Mouse (Mus musculus): ENCODE data around the gene Rpa1.

DNA sequence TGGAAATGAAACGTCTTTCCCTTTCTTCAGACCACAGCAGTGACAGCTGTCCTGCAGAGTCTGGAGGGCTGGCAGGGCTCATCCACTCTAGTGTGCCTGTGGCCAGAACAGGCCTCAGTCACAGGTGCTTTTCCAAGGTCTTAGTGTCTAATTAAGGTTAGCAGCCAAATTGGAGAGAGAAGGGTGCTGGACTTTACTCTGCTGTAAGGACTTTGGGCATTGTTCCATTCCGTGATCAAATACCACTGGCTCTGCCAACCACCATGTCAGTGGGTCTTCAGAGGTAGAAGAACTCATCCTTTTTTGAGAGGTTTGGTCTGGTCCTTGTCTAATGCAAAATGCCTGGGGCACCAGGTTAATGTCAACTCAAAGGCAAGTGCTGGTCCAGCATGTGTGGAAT, 59.0 kb downstream of the Rpa1 start:
- TF ChIP-seq POLR2A (IDR thresholded peaks at IDR 0.05; ENCODE audit: insufficient read depth, low read depth, low read length) (no peak), CTCF (IDR thresholded peaks at IDR 0.05; ENCODE audit: insufficient read depth, low read depth, low read length) (no peak)

Measured in olfactory bulb, adult 2 months (tissue).